Mouse (Mus musculus): ENCODE measurements around the gene Lgr4.
"Not testable (repeated sequence)": the region's sequence is repeated elsewhere in the genome, so short reads cannot be mapped to it uniquely, and the experiment has no call there.

Gene Lgr4

GRCm38 (mm10) chr2:109917496-109918413 lies at the start of gene Lgr4:
Gene Lgr4 (plus strand): TSS chr2:109917647.
- H3K36me3 ChIP-seq (ENCODE audit: insufficient read depth, low read length), result peaks cover 30% of the 10 kb centered on the region
- no peak for TF ChIP-seq NANOG (IDR thresholded peaks at IDR 0.05; ENCODE audit: borderline replicate concordance, low read length)
- no peak for TF ChIP-seq CTCF (conservative IDR thresholded peaks at IDR 0.05; ENCODE audit: low read length)
- no peak for TF ChIP-seq POU5F1 (IDR thresholded peaks at IDR 0.05; ENCODE audit: borderline replicate concordance, low read length)

DNA sequence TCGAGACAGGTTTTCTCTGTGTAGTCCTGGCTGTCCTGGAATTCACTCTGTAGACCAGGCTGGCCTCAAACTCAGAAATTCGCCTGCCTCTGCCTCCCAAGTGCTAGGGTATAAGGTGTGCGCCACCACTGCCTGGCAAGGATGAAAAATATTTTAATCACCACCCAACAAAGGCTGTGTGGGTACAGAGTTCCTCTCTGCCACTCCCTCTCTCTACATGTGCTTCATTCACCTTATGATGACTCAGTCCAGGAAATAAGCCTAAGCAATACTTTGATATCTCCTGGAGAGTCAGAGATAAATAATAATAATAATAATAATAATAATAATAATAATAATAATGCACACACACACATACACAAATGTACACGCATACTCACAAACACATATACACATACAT lies 38.0 kb upstream of the Lgr4 start:
- not testable (repeated sequence) for H3K4me3 ChIP-seq (replicated peaks; ENCODE audit: low read length); H3K4me1 ChIP-seq (replicated peaks; ENCODE audit: low read depth, low read length); H3K27me3 ChIP-seq (ENCODE audit: insufficient read depth, low read length); H3K36me3 ChIP-seq (ENCODE audit: insufficient read depth, low read length)
- H3K9me3 ChIP-seq (ENCODE audit: low read length), result peaks cover 26% of the 10 kb centered on the region

More at GRCm38 (mm10) chr2:109917496-109918413, at the start of gene Lgr4:
- Histone ChIP-seq H3K4me3 (replicated peaks; ENCODE audit: low read length) (peak within 1 kb of the TSS; percentile 90), H3K27me3 (ENCODE audit: insufficient read depth, low read length) (no peaks in the 10 kb centered on the region), H3K9me3 (ENCODE audit: low read length) (no peaks in the 10 kb centered on the region), H3K4me1 (replicated peaks; ENCODE audit: low read depth, low read length) (peaks cover 73% of the 10 kb centered on the region)

- Histone ChIP-seq H3K9me3 (ENCODE audit: low read length) (peaks cover 23% of the 10 kb centered on the region), H3K36me3 (ENCODE audit: insufficient read depth, low read length) (no peaks in the 10 kb centered on the region), H3K4me1 (replicated peaks; ENCODE audit: low read depth, low read length) (no peaks in the 10 kb centered on the region), H3K4me3 (replicated peaks; ENCODE audit: low read length) (no peak overlapping the region), H3K27me3 (ENCODE audit: insufficient read depth, low read length) (no peaks in the 10 kb centered on the region)
- no peak for TF ChIP-seq NANOG (IDR thresholded peaks at IDR 0.05; ENCODE audit: borderline replicate concordance, low read length)
- no peak for TF ChIP-seq POU5F1 (IDR thresholded peaks at IDR 0.05; ENCODE audit: borderline replicate concordance, low read length)
- TF ChIP-seq CTCF (conservative IDR thresholded peaks at IDR 0.05; ENCODE audit: low read length), result no peak
Observed at GRCm38 (mm10) chr2:109881111-109881510, 36.3 kb upstream of the Lgr4 start.

- Histone ChIP-seq H3K36me3 (ENCODE audit: insufficient read depth, low read length) (no peaks in the 10 kb centered on the region), H3K4me1 (replicated peaks; ENCODE audit: low read depth, low read length) (no peaks in the 10 kb centered on the region), H3K27me3 (ENCODE audit: insufficient read depth, low read length) (no peaks in the 10 kb centered on the region), H3K9me3 (ENCODE audit: low read length) (peaks cover 23% of the 10 kb centered on the region), H3K4me3 (replicated peaks; ENCODE audit: low read length) (no peak overlapping the region)
- TF ChIP-seq NANOG (IDR thresholded peaks at IDR 0.05; ENCODE audit: borderline replicate concordance, low read length) (no peak), CTCF (conservative IDR thresholded peaks at IDR 0.05; ENCODE audit: low read length) (no peak), POU5F1 (IDR thresholded peaks at IDR 0.05; ENCODE audit: borderline replicate concordance, low read length) (no peak)
Observed at GRCm38 (mm10) chr2:109881625-109882024, 35.8 kb upstream of the Lgr4 start.

GRCm38 (mm10) chr2:109884106-109884505 lies 33.3 kb upstream of the Lgr4 start:
- no peak overlapping the region for H3K4me3 ChIP-seq (replicated peaks; ENCODE audit: low read length)
- H3K4me1 ChIP-seq (replicated peaks; ENCODE audit: low read depth, low read length), result no peaks in the 10 kb centered on the region
- peaks cover 18% of the 10 kb centered on the region for H3K9me3 ChIP-seq (ENCODE audit: low read length)
- TF ChIP-seq POU5F1 (IDR thresholded peaks at IDR 0.05; ENCODE audit: borderline replicate concordance, low read length), result no peak
- no peak for TF ChIP-seq CTCF (conservative IDR thresholded peaks at IDR 0.05; ENCODE audit: low read length)
- TF ChIP-seq NANOG (IDR thresholded peaks at IDR 0.05; ENCODE audit: borderline replicate concordance, low read length), result no peak
- no peaks in the 10 kb centered on the region for H3K36me3 ChIP-seq (ENCODE audit: insufficient read depth, low read length)
- H3K27me3 ChIP-seq (ENCODE audit: insufficient read depth, low read length), result no peaks in the 10 kb centered on the region

GRCm38 (mm10) chr2:109884507-109884906 lies 32.9 kb upstream of the Lgr4 start:
- TF ChIP-seq CTCF (conservative IDR thresholded peaks at IDR 0.05; ENCODE audit: low read length) (no peak), POU5F1 (IDR thresholded peaks at IDR 0.05; ENCODE audit: borderline replicate concordance, low read length) (no peak), NANOG (IDR thresholded peaks at IDR 0.05; ENCODE audit: borderline replicate concordance, low read length) (no peak)
- no peak overlapping the region for H3K4me3 ChIP-seq (replicated peaks; ENCODE audit: low read length)
- H3K36me3 ChIP-seq (ENCODE audit: insufficient read depth, low read length), result no peaks in the 10 kb centered on the region
- no peaks in the 10 kb centered on the region for H3K27me3 ChIP-seq (ENCODE audit: insufficient read depth, low read length)
- H3K9me3 ChIP-seq (ENCODE audit: low read length), result peaks cover 16% of the 10 kb centered on the region
- H3K4me1 ChIP-seq (replicated peaks; ENCODE audit: low read depth, low read length), result no peaks in the 10 kb centered on the region

DNA sequence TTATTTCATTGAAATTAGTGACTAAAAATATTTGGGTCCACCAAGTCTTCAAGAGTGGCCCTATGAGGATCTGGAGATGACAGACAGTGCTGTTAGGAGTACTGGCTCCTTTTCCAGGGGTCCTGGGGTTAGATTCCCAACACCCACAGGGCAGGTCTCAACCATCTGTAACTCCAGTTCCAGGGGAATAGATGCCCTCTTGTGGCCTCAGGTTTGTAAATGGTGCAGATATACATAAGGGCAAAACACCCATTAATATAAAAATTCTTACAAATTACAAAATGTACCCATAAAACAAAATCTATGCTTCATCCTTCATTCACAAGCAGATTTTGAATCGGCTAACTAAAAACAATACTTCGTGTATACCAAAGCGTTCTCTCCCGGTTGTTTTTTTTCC lies 27.4 kb upstream of the Lgr4 start:
- H3K36me3 ChIP-seq (ENCODE audit: insufficient read depth, low read length), result peaks cover 16% of the 10 kb centered on the region
- TF ChIP-seq POU5F1 (IDR thresholded peaks at IDR 0.05; ENCODE audit: borderline replicate concordance, low read length), result no peak
- TF ChIP-seq NANOG (IDR thresholded peaks at IDR 0.05; ENCODE audit: borderline replicate concordance, low read length), result no peak
- no peak for TF ChIP-seq CTCF (conservative IDR thresholded peaks at IDR 0.05; ENCODE audit: low read length)
- peak overlapping the region; percentile 96 for H3K4me3 ChIP-seq (replicated peaks; ENCODE audit: low read length)
- H3K9me3 ChIP-seq (ENCODE audit: low read length), result no peaks in the 10 kb centered on the region
- H3K27me3 ChIP-seq (ENCODE audit: insufficient read depth, low read length), result no peaks in the 10 kb centered on the region
- H3K4me1 ChIP-seq (replicated peaks; ENCODE audit: low read depth, low read length), result peaks cover 24% of the 10 kb centered on the region

GRCm38 (mm10) chr2:109890597-109890996 lies 26.9 kb upstream of the Lgr4 start, which contains the start of gene Lin7c:
Gene Lin7c (plus strand): TSS chr2:109890853.
- H3K27me3 ChIP-seq (ENCODE audit: insufficient read depth, low read length), result no peaks in the 10 kb centered on the region
- H3K36me3 ChIP-seq (ENCODE audit: insufficient read depth, low read length), result peaks cover 21% of the 10 kb centered on the region
- no peak for TF ChIP-seq CTCF (conservative IDR thresholded peaks at IDR 0.05; ENCODE audit: low read length)
- TF ChIP-seq NANOG (IDR thresholded peaks at IDR 0.05; ENCODE audit: borderline replicate concordance, low read length), result no peak
- no peak for TF ChIP-seq POU5F1 (IDR thresholded peaks at IDR 0.05; ENCODE audit: borderline replicate concordance, low read length)
- H3K4me3 ChIP-seq (replicated peaks; ENCODE audit: low read length), result peak within 1 kb of the TSS; percentile 96
- peaks cover 24% of the 10 kb centered on the region for H3K4me1 ChIP-seq (replicated peaks; ENCODE audit: low read depth, low read length)
- no peaks in the 10 kb centered on the region for H3K9me3 ChIP-seq (ENCODE audit: low read length)
